Mouse (Mus musculus): ENCODE data around the gene Rars2.

Rars2 gene

GRCm38 (mm10) chr4:34640731-34641130 is 26.0 kb downstream of the Rars2 start:
- no peak for DNase-seq (ENCODE audit: low read depth, low spot score)

- no peak for DNase-seq (ENCODE audit: low read depth, low spot score)
Measured at GRCm38 (mm10) chr4:34644779-34645178, 30.0 kb downstream of the Rars2 start.

- no peak for DNase-seq (ENCODE audit: low read depth, low spot score)
Measured at GRCm38 (mm10) chr4:34653179-34653578, 38.4 kb downstream of the Rars2 start.

- DNase-seq (ENCODE audit: low read depth, low spot score), result no peak
Measured at GRCm38 (mm10) chr4:34656101-34656500, 41.3 kb downstream of the Rars2 start.

GRCm38 (mm10) chr4:34659012-34659411 is 44.3 kb downstream of the Rars2 start:
- DNase-seq (ENCODE audit: low read depth, low spot score), result no peak

GRCm38 (mm10) chr4:34661514-34661913 is 46.8 kb downstream of the Rars2 start:
- DNase-seq (ENCODE audit: low read depth, low spot score), result no peak

GRCm38 (mm10) chr4:34661927-34662326 is 47.2 kb downstream of the Rars2 start:
- DNase-seq (ENCODE audit: low read depth, low spot score), result no peak

GRCm38 (mm10) chr4:34667923-34668322 is 53.2 kb downstream of the Rars2 start:
- DNase-seq (ENCODE audit: low read depth, low spot score), result no peak

GRCm38 (mm10) chr4:34673721-34674120 is 59.0 kb downstream of the Rars2 start:
- no peak for DNase-seq (ENCODE audit: low read depth, low spot score)

- DNase-seq (ENCODE audit: low read depth, low spot score), result no peak
Measured at GRCm38 (mm10) chr4:34680530-34680929, 65.8 kb downstream of the Rars2 start.

- peak; percentile 90 for DNase-seq (ENCODE audit: low read depth, low spot score)
Measured at GRCm38 (mm10) chr4:34686874-34687567, 72.3 kb downstream of the Rars2 start, which contains the start of gene Slc35a1. Slc35a1 (minus strand) TSS chr4:34687438.

GRCm38 (mm10) chr4:34688021-34688420 is 73.3 kb downstream of the Rars2 start:
- DNase-seq (ENCODE audit: low read depth, low spot score), result no peak

- peak; percentile 71 for DNase-seq (ENCODE audit: low read depth, low spot score)
Measured at GRCm38 (mm10) chr4:34701528-34701927, 86.8 kb downstream of the Rars2 start.

- DNase-seq (ENCODE audit: low read depth, low spot score), result no peak
Measured at GRCm38 (mm10) chr4:34702231-34702630, 87.5 kb downstream of the Rars2 start.

- DNase-seq (ENCODE audit: low read depth, low spot score), result no peak
Measured at GRCm38 (mm10) chr4:34703029-34703428, 88.3 kb downstream of the Rars2 start.

- no peak for DNase-seq (ENCODE audit: low read depth, low spot score)
Measured at GRCm38 (mm10) chr4:34707248-34707647, 92.5 kb downstream of the Rars2 start.

GRCm38 (mm10) chr4:34708127-34708526 is 93.4 kb downstream of the Rars2 start:
- DNase-seq (ENCODE audit: low read depth, low spot score), result no peak
